Mouse (Mus musculus): ENCODE data around the gene Sde2.

The Sde2 gene

GRCm38 (mm10) chr1:180850316-180851270, at the start of gene Sde2:
TSS of gene Sde2 (plus strand) at chr1:180851127.
- peak; percentile 100 for DNase-seq (ENCODE audit: low read depth in 2 of 2, low spot score in 2 of 2)

- DNase-seq (ENCODE audit: low read depth in 2 of 2, low spot score in 2 of 2) = no peak
These were observed 49.4 kb upstream of the Sde2 start for GRCm38 (mm10) chr1:180801466-180801994.

GRCm38 (mm10) chr1:180803881-180804280, 47.0 kb upstream of the Sde2 start:
- no peak for DNase-seq (ENCODE audit: low read depth in 2 of 2, low spot score in 2 of 2)

- DNase-seq (ENCODE audit: low read depth in 2 of 2, low spot score in 2 of 2) = no peak
These were observed 42.1 kb upstream of the Sde2 start for GRCm38 (mm10) chr1:180808831-180809230.

GRCm38 (mm10) chr1:180810976-180811375, 40.0 kb upstream of the Sde2 start:
- DNase-seq (ENCODE audit: low read depth in 2 of 2, low spot score in 2 of 2) = no peak

GRCm38 (mm10) chr1:180811596-180812462, 39.1 kb upstream of the Sde2 start:
- peak; percentile 42 for DNase-seq (ENCODE audit: low read depth in 2 of 2, low spot score in 2 of 2)

- peak; percentile 39 to 52 for DNase-seq (ENCODE audit: low read depth in 2 of 2, low spot score in 2 of 2)
These were observed 38.2 kb upstream of the Sde2 start for GRCm38 (mm10) chr1:180812463-180813408.

GRCm38 (mm10) chr1:180813409-180813884, 37.5 kb upstream of the Sde2 start:
- peak; percentile 89 to 91 for DNase-seq (ENCODE audit: low read depth in 2 of 2, low spot score in 2 of 2)

GRCm38 (mm10) chr1:180813885-180814740, 36.8 kb upstream of the Sde2 start, which contains the start of gene H3f3a:
TSS of gene H3f3a (minus strand) at chr1:180813943.
- DNase-seq (ENCODE audit: low read depth in 2 of 2, low spot score in 2 of 2) = no peak

GRCm38 (mm10) chr1:180815371-180816024, 35.4 kb upstream of the Sde2 start:
- no peak for DNase-seq (ENCODE audit: low read depth in 2 of 2, low spot score in 2 of 2)

GRCm38 (mm10) chr1:180818000-180818399, 32.9 kb upstream of the Sde2 start:
- no peak for DNase-seq (ENCODE audit: low read depth in 2 of 2, low spot score in 2 of 2)

GRCm38 (mm10) chr1:180821101-180821500, 29.8 kb upstream of the Sde2 start:
- no peak for DNase-seq (ENCODE audit: low read depth in 2 of 2, low spot score in 2 of 2)

- no peak for DNase-seq (ENCODE audit: low read depth in 2 of 2, low spot score in 2 of 2)
These were observed 28.7 kb upstream of the Sde2 start for GRCm38 (mm10) chr1:180822276-180822675.

GRCm38 (mm10) chr1:180823716-180824115, 27.2 kb upstream of the Sde2 start:
- DNase-seq (ENCODE audit: low read depth in 2 of 2, low spot score in 2 of 2) = no peak

- DNase-seq (ENCODE audit: low read depth in 2 of 2, low spot score in 2 of 2) = peak in 1 of 2 experiments; percentile 28
These were observed 26.2 kb upstream of the Sde2 start for GRCm38 (mm10) chr1:180824721-180825120.

GRCm38 (mm10) chr1:180826634-180827033, 24.3 kb upstream of the Sde2 start:
- no peak for DNase-seq (ENCODE audit: low read depth in 2 of 2, low spot score in 2 of 2)

- DNase-seq (ENCODE audit: low read depth in 2 of 2, low spot score in 2 of 2) = peak in 1 of 2 experiments; percentile 19
These were observed 21.2 kb upstream of the Sde2 start for GRCm38 (mm10) chr1:180829775-180830174.

- DNase-seq (ENCODE audit: low read depth in 2 of 2, low spot score in 2 of 2) = no peak
These were observed 20.8 kb upstream of the Sde2 start for GRCm38 (mm10) chr1:180830175-180830574.

All from CD8-positive naive resting alpha-beta T cell, adult 2 months (primary cell).